Mouse (Mus musculus) limb, embryonic 14.5 days (tissue): ENCODE data around the gene Ddx41. TPM values are rescaled to one million over a fixed set of nuclear protein-coding genes. Genes with fewer than 3 reads are reported as not detected.

Experiments
- ATAC-seq: fragments of 200-750 bp; cut with Nextera tagmentation; 2 replicates; pipeline ENCODE4 v1.8.0; 2017; ENCODE audit warnings: low read depth, moderate number of reproducible peaks, moderate TSS enrichment; ENCODE audit not compliant: low FRiP score
- DNase-seq: peaks from one replicate; pipeline ENCODE4 v3.0.0-alpha.2; 2015; ENCODE audit warnings: low spot score
- H3K27ac ChIP-seq: fragments of 300-500 bp; sonication (generic); replicated peaks from 2 replicates; pipeline ENCODE4 v1.5.1; 2014; ENCODE audit warnings: low read depth, mild to moderate bottlenecking, low read length, moderate library complexity, mixed read lengths
- H3K27me3 ChIP-seq: fragments of 300-500 bp; sonication (generic); 2 replicates; pipeline ENCODE4 v1.6.1; 2014; ENCODE audit warnings: low read length, mixed read lengths; ENCODE audit not compliant: control insufficient read depth, insufficient read depth
- H3K36me3 ChIP-seq: fragments of 300-500 bp; sonication (generic); 2 replicates; pipeline ENCODE4 v1.6.1; 2014; ENCODE audit warnings: mild to moderate bottlenecking, low read length, moderate library complexity, mixed read lengths; ENCODE audit not compliant: control insufficient read depth, insufficient read depth
- H3K4me1 ChIP-seq: fragments of 300-500 bp; sonication (generic); 2 replicates; pipeline ENCODE4 v1.6.1; 2014; ENCODE audit warnings: antibody characterized with exemption, low read length, mixed read lengths; ENCODE audit not compliant: control insufficient read depth, insufficient read depth
- H3K4me2 ChIP-seq: fragments of 300-500 bp; sonication (generic); replicated peaks from 2 replicates; pipeline ENCODE4 v1.6.1; 2014; ENCODE audit warnings: low read depth, mild to moderate bottlenecking, low read length, moderate library complexity; ENCODE audit not compliant: severe bottlenecking
- H3K4me3 ChIP-seq: fragments of 300-500 bp; sonication (generic); replicated peaks from 2 replicates; pipeline ENCODE4 v1.5.1; 2014; ENCODE audit warnings: low read length
- H3K9ac ChIP-seq: fragments of 300-500 bp; sonication (generic); 2 replicates; pipeline ENCODE4 v1.6.1; 2014; ENCODE audit warnings: mild to moderate bottlenecking, low read depth, low read length, moderate library complexity; ENCODE audit not compliant: severe bottlenecking
- H3K9me3 ChIP-seq: fragments of 300-500 bp; sonication (generic); 2 replicates; pipeline ENCODE4 v1.6.1; 2016; ENCODE audit warnings: low read length; ENCODE audit not compliant: control insufficient read depth
- POLR2A ChIP-seq: fragments of 200-500 bp; IDR thresholded peaks from 2 replicates; pipeline ENCODE4 v1.8.0; 2012; ENCODE audit warnings: inconsistent platforms, mild to moderate bottlenecking, moderate library complexity, borderline replicate concordance; ENCODE audit not compliant: insufficient read depth, insufficient read length; ENCODE audit errors: extremely low read depth
- WGBS: fragments of 180-500 bp; shearing (Covaris S2); extraction: QIAGEN DNeasy Blood & Tissue Kit; methylation state at CpG from one replicate; pipeline ENCODE4 v1.1.7; 2014; 5-methylcytosine and 5-hydroxymethylcytosine counted together
- polyA plus RNA-seq, 2 experiments: library from polyadenylated mRNA; depleted of rRNA in 1 of 2; stranded (reverse) in 1 of 2; unstranded in 1 of 2; fragments of >200 nt; fragmentation: Nextera tagmentation in 1 of 2; extraction: Ambion mirVana in 1 of 2; gene quantifications; 2 replicates each; pipeline versions ENCODE4 v1.2.1 to v1.2.3; 2012 to 2014

The Ddx41 gene
- polyA plus RNA-seq, 2 experiments, result 59.9 to 92.6 TPM

DNA sequence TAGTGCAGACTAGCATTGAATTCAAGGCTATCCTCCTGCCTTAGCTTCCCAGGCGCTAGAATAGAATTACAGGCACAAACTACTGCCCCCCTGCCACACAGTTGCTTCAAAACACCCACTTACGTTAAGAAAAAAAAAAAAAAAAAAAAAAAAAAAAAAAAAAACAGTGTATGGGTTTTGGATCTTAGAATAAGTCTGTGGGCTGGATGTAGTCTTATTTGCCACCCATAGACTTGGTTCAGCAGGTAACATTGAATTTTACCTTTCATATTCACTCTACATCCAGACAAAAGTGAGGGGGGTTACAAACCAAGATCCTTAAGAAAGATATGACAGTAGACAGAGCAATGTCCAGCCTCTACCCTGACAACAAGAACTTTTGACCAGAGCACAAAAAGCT, 31.5 kb upstream of the Ddx41 start:
- H3K27ac ChIP-seq, result no peak overlapping the region
- DNase-seq, result no peak
- no peak overlapping the region for H3K4me3 ChIP-seq
- no peak overlapping the region for H3K4me2 ChIP-seq
- peaks cover 29% of the 10 kb centered on the region for H3K36me3 ChIP-seq
- no peak for ATAC-seq
- no peaks in the 10 kb centered on the region for H3K9me3 ChIP-seq
- no peak overlapping the region for H3K9ac ChIP-seq
- no peak for TF ChIP-seq POLR2A
- no peaks in the 10 kb centered on the region for H3K27me3 ChIP-seq
- WGBS, result 84% methylated on average over 2 of the region's 2 CpGs
- peaks cover 14% of the 10 kb centered on the region for H3K4me1 ChIP-seq

DNA sequence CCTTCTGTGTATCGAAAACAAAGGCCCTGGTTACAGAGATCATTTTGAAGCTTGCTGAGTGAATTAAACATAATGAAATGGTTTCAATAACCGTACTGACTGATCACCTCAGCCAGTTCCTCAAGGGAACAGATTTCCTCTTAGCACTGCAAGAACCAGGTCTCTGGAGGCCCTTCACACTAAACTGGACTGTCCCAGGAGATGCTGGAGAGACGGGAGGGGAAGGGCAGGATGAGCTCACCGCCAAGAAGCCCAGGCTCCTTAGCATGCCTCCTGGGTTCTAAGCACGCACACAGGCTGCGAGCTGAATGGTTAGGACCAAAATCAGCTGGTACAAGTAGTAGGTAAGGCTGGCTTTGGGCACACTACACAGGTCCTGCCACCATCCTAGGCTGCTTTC, 30.5 kb upstream of the Ddx41 start:
- no peak for ATAC-seq
- H3K27ac ChIP-seq, result no peak overlapping the region

DNA sequence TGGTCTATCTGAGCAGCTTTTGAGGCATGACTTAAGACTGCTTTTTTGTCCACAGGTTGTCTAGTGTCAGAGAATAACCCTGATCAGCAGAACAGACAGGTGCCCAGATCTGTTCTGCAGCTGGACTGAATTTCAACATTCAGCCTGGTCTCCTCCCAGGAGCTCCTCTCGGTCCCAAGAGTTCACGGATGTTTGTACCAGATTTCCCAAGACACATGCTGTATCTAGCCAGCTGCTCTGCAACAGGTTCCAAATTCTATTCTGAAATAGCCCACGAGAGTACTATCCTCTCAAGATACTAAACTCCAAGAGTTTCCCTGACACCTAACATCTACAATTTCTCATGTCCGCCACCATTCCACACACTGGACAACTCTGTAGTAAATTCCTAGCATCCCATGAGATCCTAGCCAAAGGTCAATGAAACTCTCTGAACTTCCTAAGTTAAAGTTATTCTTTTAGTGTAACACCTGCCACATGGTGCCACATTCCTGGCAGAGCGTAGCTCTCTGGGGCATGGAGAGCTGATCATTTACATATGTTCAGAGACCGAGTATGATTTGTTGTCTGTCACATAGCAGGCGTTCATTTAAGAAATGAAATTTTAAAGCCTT, 26.9 kb upstream of the Ddx41 start:
- WGBS, result 64% methylated on average over 7 of the region's 7 CpGs

More for the DNA sequence above, 30.5 kb upstream of the Ddx41 start:
- WGBS, result 92% methylated on average over 6 of the region's 6 CpGs
- Histone ChIP-seq H3K4me3 (no peak overlapping the region), H3K9me3 (no peaks in the 10 kb centered on the region), H3K27me3 (no peaks in the 10 kb centered on the region), H3K36me3 (peaks cover 29% of the 10 kb centered on the region), H3K4me1 (peaks cover 12% of the 10 kb centered on the region), H3K4me2 (no peak overlapping the region), H3K9ac (no peak overlapping the region)
- no peak for DNase-seq
- no peak for TF ChIP-seq POLR2A

DNA sequence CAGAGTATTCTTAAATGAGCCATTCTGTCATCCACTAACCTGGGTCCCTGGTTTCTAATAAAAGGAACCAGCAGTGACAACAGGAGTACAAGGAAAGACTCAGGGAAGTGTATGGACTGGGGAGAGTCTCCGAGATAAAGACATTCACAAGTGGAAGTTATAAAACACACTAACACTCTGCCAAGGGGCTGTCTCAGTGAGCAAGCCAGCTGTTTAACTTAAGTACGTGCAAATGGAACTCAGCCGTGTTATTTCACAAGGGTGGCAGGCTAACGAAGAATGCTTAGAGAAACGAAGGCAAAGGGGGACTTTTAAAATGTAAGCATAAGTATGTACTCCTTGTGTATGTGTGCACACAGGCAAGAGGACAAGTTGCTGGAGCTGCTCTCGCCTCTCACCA, 21.0 kb upstream of the Ddx41 start:
- no peak for DNase-seq
- ATAC-seq, result no peak

More for the DNA sequence above, 26.9 kb upstream of the Ddx41 start:
- Histone ChIP-seq H3K9ac (no peak overlapping the region), H3K4me1 (no peaks in the 10 kb centered on the region), H3K36me3 (peaks cover 29% of the 10 kb centered on the region), H3K9me3 (no peaks in the 10 kb centered on the region), H3K27me3 (no peaks in the 10 kb centered on the region), H3K4me3 (no peak overlapping the region), H3K27ac (no peak overlapping the region), H3K4me2 (no peak overlapping the region)
- ATAC-seq (no peak), DNase-seq (no peak)
- no peak for TF ChIP-seq POLR2A

DNA sequence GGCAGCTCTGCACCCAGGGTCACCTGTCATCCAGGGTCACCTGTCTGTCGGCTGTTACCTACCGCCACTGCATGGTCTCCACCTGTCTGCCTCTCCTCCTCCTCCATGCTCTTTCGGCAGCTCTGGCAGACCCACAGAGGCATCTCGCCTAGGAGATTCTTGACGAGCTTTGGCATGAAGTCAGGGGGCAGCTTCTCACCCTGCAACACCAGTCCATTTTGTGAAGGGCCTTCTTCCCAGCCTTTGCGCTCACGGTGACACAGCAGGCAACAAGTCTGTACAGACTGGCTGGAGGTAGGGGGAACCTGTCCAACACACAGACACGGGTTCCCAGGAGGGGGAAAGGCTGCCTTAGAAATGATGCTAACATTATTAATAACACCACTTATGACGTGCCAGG, 19.5 kb upstream of the Ddx41 start:
- Histone ChIP-seq H3K9me3 (no peaks in the 10 kb centered on the region), H3K4me3 (no peak overlapping the region), H3K4me2 (no peak overlapping the region), H3K36me3 (peaks cover 60% of the 10 kb centered on the region), H3K9ac (no peak overlapping the region), H3K27ac (no peak overlapping the region), H3K27me3 (no peaks in the 10 kb centered on the region), H3K4me1 (no peaks in the 10 kb centered on the region)
- ATAC-seq, result no peak
- TF ChIP-seq POLR2A, result no peak
- DNase-seq, result no peak
- WGBS, result 94% methylated on average over 9 of the region's 9 CpGs

More for the DNA sequence above, 21.0 kb upstream of the Ddx41 start:
- 71% methylated on average over 6 of the region's 6 CpGs for WGBS
- no peak overlapping the region for H3K4me2 ChIP-seq
- H3K27me3 ChIP-seq, result no peaks in the 10 kb centered on the region
- no peak overlapping the region for H3K27ac ChIP-seq
- H3K36me3 ChIP-seq, result peaks cover 49% of the 10 kb centered on the region
- no peak overlapping the region for H3K4me3 ChIP-seq
- TF ChIP-seq POLR2A, result no peak
- H3K9me3 ChIP-seq, result no peaks in the 10 kb centered on the region
- no peaks in the 10 kb centered on the region for H3K4me1 ChIP-seq
- H3K9ac ChIP-seq, result no peak overlapping the region
